Mouse (Mus musculus): ENCODE data around the gene Epsti1. TPM values are rescaled to one million over a fixed set of nuclear protein-coding genes. Genes with fewer than 3 reads are reported as not detected.

The Epsti1 gene
- polyA plus RNA-seq, 1 experiment from 2014 or later, result 0.23 TPM

DNA sequence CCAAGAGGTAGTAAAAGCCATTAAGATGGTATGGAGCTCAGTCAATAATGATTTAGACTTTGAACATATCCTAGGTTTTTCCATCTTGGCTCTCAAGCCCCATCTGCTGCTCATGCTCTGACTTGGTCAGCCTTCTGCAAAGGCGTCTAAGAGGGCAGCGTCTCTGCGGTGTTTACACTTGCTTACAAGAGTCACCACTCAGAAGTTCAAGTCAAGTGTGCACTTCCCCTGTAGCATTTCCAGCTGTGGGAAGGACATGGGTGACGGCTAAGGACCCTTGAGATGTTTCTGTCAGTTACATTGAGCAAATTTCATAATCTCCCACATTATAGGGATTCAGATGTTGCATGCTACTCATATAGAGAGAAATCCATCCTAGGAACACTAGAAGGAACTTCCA, 144.6 kb downstream of the Epsti1 start:
- H3K9ac ChIP-seq (ENCODE audit: low read depth, low read length), result no peak overlapping the region
- H3K9me3 ChIP-seq (ENCODE audit: control insufficient read depth, low read length), result no peaks in the 10 kb centered on the region
- H3K27me3 ChIP-seq (ENCODE audit: control insufficient read depth, insufficient read depth, low read length), result no peaks in the 10 kb centered on the region
- H3K27ac ChIP-seq (ENCODE audit: low read depth, low read length), result no peak overlapping the region
- no peak overlapping the region for H3K4me2 ChIP-seq (replicated peaks; ENCODE audit: low read depth, low read length)
- 89% methylated on average over 4 of the region's 4 CpGs for WGBS
- ATAC-seq (ENCODE audit: low FRiP score), result no peak
- no peaks in the 10 kb centered on the region for H3K4me1 ChIP-seq (replicated peaks; ENCODE audit: control insufficient read depth, insufficient read depth, low read length)
- H3K36me3 ChIP-seq (ENCODE audit: control insufficient read depth, insufficient read depth, low read length), result no peaks in the 10 kb centered on the region
- H3K4me3 ChIP-seq (ENCODE audit: low read depth, low read length), result no peak overlapping the region
- no peak for DNase-seq (ENCODE audit: low spot score)

Other genes starting within 250 kb of the Epsti1 start
- 105 and 108 TPM in 2 replicates for gene Dnajc15, start 29.1 kb upstream of the Epsti1 start, polyA plus RNA-seq (2014; fragmentation: Nextera tagmentation; extraction: Ambion mirVana)
- not detected in 2 replicates for gene Fam216b, start 184.8 kb downstream of the Epsti1 start, polyA plus RNA-seq (2014; fragmentation: Nextera tagmentation; extraction: Ambion mirVana)